Mouse (Mus musculus) heart, postnatal 36 days (tissue): ENCODE data around the gene Plcd1. TPM values are rescaled to one million over a fixed set of nuclear protein-coding genes. Genes with fewer than 3 reads are reported as not detected.

ENCODE experiments used
- DNase-seq, 2 experiments: peaks; one replicate each; pipeline ENCODE4 v3.0.0; 2021 to 2022
- intact Hi-C: fragments of 180-260 bp; cut with DNase I; formaldehyde crosslinking; loops from one replicate; pipeline ENCODE4 v1.15.1; 2025
- total RNA-seq, 2 experiments: library from RNA; stranded (reverse); gene quantifications; 2 replicates each; pipeline ENCODE4 v1.2.3; 2021

Gene Plcd1
- total RNA-seq, 2 experiments from 2014 or later = 18.2 to 20.3 TPM

DNA sequence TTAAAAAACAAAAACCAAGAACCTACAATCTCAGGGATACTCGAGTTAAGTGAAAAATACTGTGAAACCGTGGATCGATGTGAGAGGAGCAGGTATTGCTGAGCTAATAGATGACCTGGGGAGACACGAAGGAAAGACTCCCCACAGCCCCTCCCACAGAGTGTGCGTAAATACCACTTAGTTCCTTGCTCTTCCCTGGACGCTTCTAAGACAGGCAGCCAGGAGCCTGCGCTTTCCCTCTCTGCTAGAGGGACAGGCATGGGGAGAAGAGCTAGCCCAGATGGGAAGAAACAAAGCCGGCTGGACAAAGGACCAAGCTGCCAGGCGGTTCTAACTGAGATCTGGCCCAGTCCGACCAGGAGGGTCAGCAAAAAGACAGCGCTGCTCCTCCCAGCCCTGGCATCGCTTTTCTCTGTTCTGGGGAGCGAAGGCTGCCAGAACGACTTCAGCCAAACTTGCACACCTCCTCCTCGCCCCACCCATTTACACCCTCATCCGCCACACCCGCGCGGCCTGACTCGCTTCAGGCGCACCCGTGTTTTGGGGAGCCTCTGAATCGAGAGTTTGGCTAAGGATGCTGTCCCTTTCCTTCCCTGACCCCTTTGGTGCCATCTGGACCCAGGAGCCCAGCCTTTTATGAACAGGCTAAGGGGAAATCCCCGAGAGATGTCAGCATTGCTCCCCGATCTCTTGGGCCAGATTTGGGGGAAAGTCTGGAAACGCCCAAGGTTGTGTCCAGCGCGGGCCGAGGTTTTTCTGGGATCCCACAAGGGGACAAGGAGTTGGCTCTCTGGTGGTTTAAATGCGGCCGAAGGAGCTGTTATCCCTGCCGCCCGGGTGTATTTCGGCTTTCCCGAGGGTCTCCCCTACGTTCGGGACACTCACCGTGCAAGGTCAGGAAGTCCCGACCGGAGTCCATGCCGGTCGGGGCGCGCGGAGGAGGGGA, 556 bp downstream of the Plcd1 start:
- peak; percentile 62 to 69 for DNase-seq
- intact Hi-C loops = loop anchor here (10.0 kb wide), 2 partner anchors 472 to 1048 kb away; partner anchors contain the start of gene Azi2

DNA sequence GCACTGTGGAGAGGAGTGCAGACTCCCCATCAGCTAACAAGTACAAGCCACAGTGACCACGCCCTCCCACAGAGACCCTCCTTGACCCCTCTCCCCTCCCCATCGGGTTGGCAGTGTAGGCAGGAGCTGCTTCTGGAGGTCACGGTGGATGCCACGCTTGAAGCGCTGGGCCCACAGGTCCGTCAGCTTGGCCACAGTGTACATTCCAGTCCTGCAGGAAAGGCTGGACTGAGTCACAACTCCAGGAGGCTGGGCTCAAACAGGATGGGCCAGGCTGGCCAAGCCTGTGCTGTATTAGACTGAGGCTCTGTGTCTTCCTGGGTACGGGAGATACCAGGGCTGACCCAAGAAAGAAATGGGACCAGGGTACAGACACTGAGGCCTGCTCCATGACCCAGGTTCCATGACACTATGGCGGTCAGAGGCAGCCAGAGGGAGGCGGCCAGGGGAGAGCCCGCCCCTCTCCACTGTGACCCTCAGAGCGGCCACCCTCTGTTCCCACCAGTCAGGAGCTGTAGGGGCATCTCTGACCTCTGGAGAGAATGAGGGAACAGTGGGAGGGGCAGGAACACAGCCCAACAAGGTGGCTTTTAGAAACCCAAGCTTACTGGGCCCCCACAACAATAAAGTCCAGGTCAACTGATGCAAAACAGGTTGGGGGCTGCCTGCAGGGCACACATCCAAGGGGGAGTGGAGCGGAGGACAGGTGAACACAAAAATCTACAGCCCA, 1.6 kb downstream of the Plcd1 start:
- intact Hi-C loops = loop anchor here (10.0 kb wide), 2 partner anchors 473 to 1047 kb away; partner anchors contain the start of gene Azi2
- no peak for DNase-seq

DNA sequence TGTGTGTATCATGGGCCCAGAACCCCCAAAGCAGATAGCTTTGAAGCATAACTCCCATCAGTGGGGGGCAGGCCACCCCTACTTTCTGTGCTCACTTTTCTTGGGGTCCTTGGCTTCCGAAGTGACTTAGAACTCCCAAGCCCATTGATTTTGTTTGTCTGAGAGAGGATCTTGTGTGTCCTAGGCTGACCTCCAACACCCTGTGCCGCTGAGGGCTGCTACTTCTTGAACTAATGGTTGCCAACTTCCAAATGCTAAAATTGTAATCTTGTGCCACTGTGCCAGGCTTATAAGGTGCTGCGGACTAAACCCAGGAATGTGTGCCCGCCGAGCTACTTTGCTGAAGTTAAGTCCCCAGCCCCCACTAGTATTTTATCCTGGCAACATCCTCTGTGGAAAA, 2.8 kb downstream of the Plcd1 start:
- intact Hi-C loops = loop anchor here (10.0 kb wide), 2 partner anchors 474 to 1046 kb away; partner anchors contain the start of gene Azi2
- no peak for DNase-seq

DNA sequence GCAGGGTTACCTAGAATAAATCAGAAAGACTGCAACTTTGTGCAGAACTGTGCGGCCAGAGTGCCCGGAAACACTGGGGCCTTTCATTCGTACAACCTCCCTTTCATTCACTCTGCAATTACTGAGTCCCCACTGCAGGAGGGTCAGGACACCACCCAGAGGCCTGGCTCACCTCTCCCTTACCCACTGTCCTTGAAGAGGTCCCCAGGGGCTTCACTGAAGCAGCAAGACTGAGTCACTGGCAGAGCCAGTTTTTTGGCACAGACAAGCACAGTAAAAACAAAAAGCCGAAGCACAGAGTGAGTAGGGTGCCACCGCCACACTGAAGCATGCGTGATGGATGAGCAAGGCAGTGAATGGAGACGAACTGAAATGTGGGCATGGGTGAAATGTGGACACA, 3.9 kb downstream of the Plcd1 start:
- intact Hi-C loops = no loop called here
- no peak for DNase-seq

DNA sequence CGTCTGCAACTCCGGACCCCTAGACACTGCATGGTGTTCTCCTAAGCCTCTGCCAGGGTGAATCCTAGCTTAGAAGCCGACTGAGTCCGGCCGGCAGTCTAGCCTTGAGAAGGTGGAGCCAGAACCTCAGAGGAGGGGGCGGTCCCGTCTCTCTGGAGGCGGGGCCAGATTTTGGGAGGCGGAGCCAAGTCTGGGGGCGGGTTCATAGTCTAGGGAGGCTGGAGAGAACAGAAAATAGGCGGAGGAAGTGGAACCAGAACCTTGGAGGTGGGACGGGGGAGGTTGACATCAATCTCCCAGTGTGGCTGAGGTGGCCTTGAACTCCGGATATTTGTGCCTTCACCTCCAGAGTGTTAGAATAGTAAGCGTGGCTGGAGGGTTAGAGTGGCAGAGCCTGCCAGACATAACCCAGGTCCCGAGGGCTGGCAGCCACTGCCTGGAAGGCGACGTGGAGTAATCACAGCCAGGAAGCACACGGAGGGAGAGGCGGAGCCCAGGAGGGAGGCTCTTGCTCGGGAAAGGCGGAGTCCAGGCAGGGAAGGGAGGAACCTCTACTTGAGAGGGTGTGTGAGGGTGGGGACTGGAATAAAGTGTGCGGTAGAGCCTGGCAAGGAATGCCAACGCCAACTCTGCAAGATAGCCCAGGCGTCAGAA, 5.0 kb downstream of the Plcd1 start:
- intact Hi-C loops = no loop called here
- DNase-seq = peak; percentile 87 to 90

DNA sequence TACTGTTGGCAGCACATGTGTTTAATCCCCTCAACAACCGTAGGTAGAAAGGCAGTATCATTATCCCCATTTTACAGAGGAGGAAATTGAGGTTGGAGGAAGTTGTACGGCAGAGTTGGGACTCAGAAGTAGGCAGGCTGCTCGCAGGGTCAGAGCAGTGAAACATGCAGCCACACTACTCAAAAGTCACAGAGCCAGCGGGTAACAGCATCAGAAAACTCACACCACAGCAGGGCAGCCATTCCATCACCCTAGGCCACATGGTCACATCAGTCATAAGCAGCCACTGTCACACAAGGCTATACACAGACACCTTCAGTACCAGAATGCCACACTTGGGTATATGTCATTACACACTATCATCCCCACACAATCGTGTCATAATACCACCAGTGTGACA, 6.0 kb downstream of the Plcd1 start:
- intact Hi-C loops = no loop called here
- no peak for DNase-seq

DNA sequence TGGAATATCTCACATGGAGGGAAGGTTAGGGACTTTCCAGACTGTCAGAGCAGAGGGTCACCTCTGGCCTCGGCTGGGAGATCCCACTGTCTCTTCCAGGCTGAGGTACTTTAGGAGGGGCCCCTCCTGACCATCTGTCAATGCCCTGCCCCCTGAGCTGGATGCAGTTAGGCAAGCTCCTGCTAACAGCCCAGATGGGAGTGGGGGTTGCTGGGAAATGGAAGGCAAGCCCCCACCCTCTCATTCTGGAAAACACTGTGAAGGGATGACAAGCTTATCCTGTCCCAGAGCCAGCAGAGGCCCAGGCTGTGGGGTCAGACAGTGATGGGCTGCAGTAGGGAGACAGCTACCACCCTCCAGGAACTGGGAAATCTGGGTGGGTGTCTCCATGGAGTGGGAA, 6.9 kb downstream of the Plcd1 start:
- intact Hi-C loops = no loop called here
- DNase-seq = no peak

DNA sequence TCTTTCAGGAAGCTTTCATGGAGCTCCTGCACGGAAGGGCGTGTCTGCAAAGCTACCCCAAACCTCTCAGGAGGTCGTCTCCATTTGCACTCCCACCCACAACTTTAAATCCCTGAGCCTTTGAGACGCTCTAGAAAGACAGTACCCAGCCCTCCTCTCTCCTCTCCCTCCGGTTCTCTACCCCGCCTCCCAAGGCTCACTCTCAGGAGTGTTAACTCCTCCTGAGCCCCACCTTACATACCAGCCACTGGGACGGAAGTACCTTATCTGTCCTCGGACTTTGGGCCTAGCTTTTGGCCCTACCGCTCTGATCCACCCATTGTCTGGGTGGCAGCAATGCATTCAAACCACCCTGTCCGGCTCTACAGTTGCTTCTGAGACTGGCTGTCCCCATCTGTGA, 9.3 kb downstream of the Plcd1 start:
- intact Hi-C loops = no loop called here
- DNase-seq = no peak

DNA sequence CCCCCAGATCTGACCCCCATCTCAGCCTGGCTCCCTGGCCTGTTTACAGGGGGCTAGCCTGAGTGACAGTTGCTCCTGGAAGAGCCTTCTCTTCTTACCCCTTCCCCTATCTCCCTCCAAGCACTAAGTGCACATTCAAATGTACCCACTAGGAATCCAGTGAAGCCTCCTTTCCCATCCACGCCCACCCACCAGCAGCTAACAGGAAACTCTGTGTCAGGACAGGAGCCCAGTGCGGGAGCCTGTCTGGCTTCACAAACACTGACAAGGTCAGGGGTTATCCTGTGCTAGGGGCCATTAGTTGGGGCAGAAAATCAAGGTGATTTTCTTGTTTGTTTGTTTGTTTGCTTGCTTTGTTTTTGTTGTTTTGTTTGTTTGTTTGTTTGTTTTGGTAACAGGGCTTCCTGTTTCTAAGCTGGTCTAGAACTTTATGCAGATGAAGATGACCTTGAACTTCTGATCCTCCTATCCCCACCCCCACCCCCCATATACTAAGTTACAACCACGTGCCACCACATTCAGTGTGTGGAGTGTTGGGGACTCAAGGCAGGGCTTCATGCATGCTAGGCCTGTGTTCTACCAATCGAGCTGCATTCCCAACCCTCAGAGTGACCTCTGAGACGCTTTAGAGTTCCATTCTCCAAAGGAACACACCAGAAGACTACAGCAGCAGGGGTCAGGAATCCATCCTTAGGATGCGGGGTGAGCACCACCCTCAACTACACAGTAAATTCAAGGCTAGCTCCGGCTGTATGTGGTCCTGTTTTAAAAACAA, 10.5 kb downstream of the Plcd1 start:
- intact Hi-C loops = no loop called here

DNA sequence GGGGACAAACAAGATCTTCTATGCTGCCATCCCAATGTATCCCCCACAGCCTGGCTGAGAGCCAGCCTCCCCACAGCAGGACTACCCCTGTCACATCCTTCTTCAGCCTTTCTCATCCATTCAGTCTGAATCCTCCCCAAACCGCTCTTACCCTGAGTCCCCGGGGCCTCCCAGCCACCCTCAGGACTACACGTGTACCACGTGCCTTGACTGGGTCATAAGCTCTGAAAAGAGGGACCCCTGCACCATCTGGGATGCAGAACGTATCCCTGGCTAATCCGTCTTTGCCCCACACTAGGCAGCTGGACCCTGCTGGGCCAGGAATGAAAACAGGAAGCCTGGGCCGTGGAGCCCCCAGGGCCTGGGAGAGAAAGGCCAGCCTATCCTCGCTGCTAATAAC, 11.3 kb downstream of the Plcd1 start:
- no peak for DNase-seq
- intact Hi-C loops = no loop called here

More for the DNA sequence above, 10.5 kb downstream of the Plcd1 start:
- no peak for DNase-seq

DNA sequence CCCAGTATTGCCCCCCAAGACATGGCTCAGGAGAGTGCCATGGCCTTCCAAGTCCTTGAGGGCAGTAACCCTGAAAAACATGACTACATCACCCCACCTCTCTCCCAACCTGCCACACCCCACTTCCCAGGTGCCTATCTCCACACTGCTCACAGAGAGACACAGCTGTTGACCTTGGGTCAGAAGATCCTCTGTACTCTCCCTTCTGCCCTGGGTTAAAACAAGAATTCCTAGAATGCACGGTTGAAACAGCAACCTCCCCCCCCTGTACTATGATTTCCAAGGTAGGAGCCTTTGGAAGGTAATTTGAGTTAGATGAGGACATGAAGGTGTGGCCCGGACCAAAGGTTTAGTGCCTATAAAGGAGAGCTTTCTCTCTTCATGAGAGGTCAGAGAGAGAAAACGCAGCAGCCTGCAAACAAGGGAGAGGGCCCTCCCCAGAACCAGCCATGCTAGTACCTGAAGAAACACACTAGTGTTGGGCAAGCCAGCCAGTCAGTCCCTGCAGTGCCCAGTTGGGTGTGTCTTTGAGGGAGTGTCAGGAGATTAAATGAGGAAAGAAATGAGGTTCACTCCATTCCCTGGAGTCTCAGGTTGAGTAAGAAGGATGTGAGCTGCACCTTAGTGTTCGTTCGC, 13.1 kb downstream of the Plcd1 start:
- intact Hi-C loops = no loop called here
- DNase-seq = no peak

DNA sequence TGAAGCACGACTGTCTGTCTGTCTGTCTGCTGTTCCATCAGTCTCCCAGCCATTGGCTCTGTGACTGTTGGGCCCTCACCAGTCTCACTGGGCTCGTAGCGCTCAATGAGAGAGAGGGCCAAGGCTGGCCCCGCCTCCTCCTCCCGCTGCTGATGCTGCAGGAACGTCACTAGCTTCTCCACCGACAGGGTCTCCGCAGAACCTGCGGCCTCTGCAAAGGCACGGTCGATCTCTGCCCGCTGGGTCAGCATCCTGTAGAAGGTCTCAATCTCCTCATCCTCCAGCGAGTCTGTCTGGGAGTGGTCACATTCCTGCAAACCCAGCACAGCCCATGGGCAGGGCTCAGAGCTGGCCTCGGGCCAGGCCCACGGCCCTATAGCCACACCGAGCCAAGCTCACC, 17.6 kb downstream of the Plcd1 start:
- no peak for DNase-seq
- intact Hi-C loops = no loop called here

DNA sequence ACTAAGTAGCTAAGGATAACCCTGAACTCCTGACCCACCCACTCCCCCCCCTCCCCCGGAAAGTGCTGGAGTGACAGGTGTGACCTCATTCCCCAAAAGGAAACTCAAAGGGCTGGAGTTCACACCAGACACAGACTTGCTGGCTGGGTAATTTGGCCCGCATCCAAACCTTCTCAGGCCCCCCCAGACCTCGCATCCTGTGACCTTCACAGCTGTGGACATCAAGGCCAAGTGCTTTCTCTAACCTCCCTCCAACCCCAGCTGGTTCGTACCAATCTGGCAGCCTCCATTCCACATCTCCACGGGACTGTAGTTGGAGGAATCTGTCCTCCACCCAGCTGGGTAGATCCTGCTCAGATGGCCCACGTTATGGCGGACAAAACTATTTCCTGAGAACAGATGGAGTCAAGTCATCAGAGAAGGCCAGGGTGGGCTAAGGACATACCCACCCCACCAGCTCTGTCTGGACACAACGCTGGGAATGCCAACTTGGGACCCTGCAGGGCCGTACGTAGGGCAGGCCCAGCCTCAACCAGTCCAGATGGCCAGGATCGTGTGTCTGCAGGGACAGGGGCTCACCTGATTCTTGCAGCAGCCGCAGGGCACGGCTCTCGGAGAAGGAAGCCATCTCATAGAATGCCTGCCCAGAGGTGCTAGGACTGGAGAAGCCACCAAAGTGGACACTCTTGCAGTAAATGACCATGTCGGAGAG, 20.0 kb downstream of the Plcd1 start:
- DNase-seq = peak in 1 of 2 experiments; percentile 16
- intact Hi-C loops = no loop called here

DNA sequence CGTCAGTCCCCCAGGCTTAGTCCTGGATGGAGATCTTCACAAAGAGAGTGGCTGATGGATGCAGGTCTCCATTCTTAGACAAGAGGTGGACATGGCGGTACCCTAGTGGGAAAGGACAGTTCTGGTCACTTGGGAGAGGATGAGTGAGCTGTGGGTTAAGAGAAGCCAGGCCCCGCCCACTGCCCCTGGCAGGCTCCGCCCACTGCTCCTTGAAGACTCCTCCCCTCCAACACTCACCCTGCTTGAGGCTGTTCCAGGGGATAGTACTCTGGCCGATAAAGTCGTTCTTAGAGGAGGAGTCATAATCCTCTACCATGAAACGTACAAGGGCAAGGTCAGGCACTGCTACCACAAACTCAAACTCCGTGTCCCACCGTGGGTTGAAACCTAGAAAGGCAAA, 21.5 kb downstream of the Plcd1 start:
- peak in 1 of 2 experiments; percentile 7 for DNase-seq
- intact Hi-C loops = no loop called here

DNA sequence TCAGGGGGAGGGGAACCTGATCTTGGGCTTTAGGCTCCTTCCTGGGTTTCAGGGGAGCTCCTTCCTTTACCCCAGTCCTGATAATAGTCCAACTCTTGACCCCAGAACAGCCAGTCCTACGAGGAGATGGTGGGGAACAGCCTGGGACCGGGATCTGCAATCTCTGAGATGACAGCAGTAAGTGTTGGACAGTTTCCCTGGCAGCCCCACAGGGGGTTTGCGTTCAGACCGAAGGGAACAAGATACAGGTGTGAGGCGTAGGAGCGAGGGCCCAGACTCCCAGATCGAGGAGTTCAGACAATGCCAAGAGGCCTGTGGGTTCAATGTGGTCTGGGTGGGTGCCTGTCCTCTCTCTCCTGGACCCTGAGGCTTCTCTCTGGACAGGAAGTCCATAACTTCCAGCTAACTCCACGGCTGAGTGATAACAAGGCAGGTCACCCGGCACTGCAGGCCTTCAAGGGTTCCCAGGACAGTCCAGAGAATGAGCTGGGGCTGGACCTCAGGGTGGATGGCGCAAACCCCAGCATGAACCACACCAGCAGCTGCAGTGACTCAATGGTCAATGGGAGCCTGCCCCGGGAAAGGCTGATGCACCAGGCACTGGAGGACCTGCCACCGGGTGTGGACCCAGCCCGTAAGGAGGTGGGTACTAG, 23.0 kb downstream of the Plcd1 start:
- no peak for DNase-seq
- intact Hi-C loops = no loop called here

DNA sequence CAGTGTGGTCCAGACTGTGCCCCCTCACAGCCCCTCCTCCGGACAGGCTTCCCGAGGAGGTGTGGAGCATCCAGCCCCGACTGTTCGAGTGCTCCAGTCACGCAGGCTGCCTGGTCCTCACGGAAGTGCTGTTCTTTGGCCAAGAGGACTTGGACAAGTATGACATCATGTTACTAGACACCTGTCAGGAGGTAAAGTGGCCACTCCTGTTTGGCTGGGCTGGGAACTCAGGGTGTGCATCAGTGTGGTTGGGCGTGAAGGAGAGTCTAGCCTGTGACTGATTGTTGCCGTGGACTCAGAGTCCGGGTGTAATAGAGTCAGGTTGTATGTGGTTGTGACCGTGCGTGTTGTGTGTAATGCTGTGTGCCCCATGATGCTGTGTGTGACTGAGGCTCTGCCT, 25.0 kb downstream of the Plcd1 start:
- intact Hi-C loops = loop anchor here (10.0 kb wide), 1 partner anchor 483 kb away; no protein-coding TSS in a partner anchor
- DNase-seq = no peak

DNA sequence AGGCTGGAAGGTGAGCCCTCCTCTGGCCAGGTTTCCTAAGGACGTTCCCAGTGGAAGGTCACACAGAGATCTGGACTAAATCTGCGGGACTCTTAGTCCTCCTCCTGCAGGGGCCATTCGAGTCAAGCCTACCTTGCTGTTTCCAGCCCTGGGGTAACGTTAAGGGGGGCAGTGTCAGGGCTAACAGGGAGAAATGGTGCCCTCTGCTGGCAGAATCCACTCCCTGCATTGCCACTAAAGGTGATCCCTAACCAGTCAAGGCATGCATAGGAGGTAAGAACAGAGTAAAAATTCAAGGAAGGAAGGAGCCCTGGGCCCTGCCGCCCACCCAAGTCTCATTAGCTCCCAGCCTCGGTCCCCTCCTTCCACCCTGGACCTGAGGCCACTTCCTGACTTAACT, 25.7 kb downstream of the Plcd1 start:
- intact Hi-C loops = loop anchor here (1.0 to 10.0 kb wide), 3 partner anchors 37 to 483 kb away; no protein-coding TSS in a partner anchor

DNA sequence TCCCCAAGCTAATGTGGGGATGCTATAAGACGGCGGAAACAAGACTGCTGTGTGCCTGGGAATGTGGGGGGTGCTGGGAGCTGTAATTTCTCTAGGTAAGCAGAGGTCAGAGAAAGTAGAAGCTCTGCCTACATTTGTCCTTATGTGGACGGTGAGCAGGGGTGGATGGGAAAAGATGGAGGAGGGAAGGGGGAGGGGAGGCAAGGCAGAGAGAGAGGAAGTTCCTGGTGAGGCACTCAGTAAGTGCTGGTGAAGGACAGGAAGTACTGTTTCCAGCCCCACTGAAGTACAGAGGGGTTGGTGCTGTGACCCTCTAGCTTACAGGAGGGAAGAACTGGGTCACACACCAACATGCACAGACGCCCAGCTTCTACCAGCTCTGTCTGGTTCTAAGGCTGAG, 29.0 kb downstream of the Plcd1 start:
- DNase-seq = no peak
- intact Hi-C loops = loop anchor here (10.0 kb wide), 1 partner anchor 479 kb away; no protein-coding TSS in a partner anchor

More for the DNA sequence above, 25.7 kb downstream of the Plcd1 start:
- peak; percentile 81 to 87 for DNase-seq
